Mouse (Mus musculus) CH12F3 (cell line): ENCODE results near the gene Olfr1195.
"Not testable (repeated sequence)": the region's sequence is repeated elsewhere in the genome, so short reads cannot be mapped to it uniquely, and the experiment has no call there.

Source experiments
- in situ Hi-C: fragments of 300-500 bp; cut with MboI; formaldehyde crosslinking; loops from 2 replicates; pipeline ENCODE4 v1.14.3; 2020; ENCODE audit warnings: low sequenced_read_pairs

Olfr1195 gene

DNA sequence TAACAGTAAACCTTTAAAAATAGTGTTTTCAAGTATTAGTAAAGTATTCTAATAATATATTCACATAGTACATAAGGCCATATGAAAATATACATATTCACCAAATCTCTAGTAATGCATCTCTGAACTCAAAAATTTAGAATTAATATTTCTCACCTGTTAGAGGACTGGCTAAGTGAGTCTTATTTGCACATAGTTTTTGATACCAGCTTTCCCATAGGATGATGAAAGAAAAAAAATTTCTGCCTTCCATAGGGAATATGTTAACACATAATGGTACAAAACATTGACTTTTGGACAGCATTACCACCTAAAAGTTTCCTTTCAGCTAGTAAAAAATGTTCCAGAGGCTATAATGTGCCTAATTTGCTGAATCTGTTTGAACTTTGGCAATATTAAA, at the start of gene Olfr1195:
TSS of gene Olfr1195 (minus strand) at position 101 of the 400 bp plus-strand sequence.
- in situ Hi-C loops = no loop called here

DNA sequence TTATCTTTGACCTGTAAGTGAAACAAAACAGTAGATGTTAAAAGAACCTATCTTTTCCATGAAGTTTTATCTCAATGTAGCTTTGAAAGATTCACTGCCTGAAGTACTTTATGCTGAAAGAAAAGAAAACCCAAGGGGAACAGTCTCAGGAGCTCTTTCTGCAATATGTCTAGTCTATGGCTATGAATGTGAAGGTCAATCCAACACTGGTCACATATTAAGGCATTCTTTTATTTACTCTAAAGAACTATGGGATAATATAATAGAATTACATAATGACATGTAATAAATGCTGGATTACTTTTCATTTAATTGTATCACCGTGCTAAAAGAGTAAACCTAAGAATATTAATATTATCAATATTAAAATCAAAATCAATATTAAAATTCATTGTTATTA, 43.3 kb upstream of the Olfr1195 start, which contains the start of gene Olfr1197:
TSS of gene Olfr1197 (minus strand) at position 101 of the 400 bp plus-strand sequence.
- in situ Hi-C loops = no loop called here

GRCm38 (mm10) chr2:88704497-88704896, 15.5 kb upstream of the Olfr1195 start, which contains the start of gene Olfr1196:
Olfr1196 (minus strand) TSS chr2:88704597.
- in situ Hi-C loops = no loop called here

GRCm38 (mm10) chr2:88675328-88675727, 13.7 kb downstream of the Olfr1195 start, which contains the start of gene Olfr1193:
Olfr1193 (plus strand) TSS chr2:88675628.
- in situ Hi-C loops = not testable (repeated sequence)

GRCm38 (mm10) chr2:88648209-88648608, 40.8 kb downstream of the Olfr1195 start, which contains the start of gene Olfr1192-ps1:
Olfr1192-ps1 (plus strand) TSS chr2:88648509.
- in situ Hi-C loops = no loop called here

GRCm38 (mm10) chr2:88640242-88640641, 48.7 kb downstream of the Olfr1195 start, which contains the start of gene Olfr1191-ps1:
Olfr1191-ps1 (plus strand) TSS chr2:88640542.
- in situ Hi-C loops = not testable (repeated sequence)
